Mouse (Mus musculus) mouse trophoblast stem cell (cell line): ENCODE results near the gene Magix.

ENCODE experiments used
- in situ Hi-C, 2 experiments: fragments of 300-500 bp; cut with MseI, MboI; formaldehyde crosslinking; loops; 2 replicates in 1 of 2; 3 replicates in 1 of 2; pipeline ENCODE4 v1.15.1; 2025

Gene Magix

DNA sequence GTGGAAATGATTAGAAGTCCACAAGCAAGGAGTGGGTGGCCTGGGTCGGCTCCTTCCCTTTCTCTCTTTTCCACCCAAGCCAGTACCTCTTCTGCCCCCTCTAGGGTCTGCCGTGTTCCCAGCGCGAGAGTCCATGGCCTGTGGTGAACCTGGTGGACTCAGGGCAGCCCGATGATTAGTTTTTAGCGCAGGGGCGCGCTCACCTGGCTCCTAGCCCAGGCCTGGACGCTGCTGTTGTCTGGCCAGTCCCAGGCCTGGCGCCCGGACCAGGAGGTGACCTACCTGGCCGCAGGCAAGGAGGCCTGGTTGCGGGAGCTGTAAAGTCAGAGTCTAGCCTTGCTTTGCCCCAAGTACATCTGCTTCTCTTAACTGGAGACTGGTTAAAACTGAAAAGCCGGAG, at the start of gene Magix:
TSS of gene Magix (minus strand) at position 388 of the 400 bp plus-strand sequence.
- in situ Hi-C loops, result no loop called here

DNA sequence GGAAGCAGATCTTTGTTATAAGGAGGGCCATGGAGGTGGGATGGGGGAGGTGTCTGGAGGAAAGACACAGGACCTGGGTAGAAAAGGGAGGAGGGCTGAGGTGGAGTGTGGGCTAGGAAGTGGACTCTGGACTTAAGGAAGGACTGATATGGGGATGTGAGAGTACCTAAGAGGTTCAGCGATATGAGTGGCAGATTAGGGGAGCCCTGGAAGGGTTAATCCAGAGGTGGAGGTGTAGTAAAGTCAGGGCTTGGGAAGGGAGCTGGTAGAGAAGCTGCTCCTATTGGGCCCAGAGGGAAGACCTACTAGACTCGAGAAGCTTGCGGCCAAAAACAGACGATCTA, 47.8 kb upstream of the Magix start:
- in situ Hi-C loops, result no loop called here

DNA sequence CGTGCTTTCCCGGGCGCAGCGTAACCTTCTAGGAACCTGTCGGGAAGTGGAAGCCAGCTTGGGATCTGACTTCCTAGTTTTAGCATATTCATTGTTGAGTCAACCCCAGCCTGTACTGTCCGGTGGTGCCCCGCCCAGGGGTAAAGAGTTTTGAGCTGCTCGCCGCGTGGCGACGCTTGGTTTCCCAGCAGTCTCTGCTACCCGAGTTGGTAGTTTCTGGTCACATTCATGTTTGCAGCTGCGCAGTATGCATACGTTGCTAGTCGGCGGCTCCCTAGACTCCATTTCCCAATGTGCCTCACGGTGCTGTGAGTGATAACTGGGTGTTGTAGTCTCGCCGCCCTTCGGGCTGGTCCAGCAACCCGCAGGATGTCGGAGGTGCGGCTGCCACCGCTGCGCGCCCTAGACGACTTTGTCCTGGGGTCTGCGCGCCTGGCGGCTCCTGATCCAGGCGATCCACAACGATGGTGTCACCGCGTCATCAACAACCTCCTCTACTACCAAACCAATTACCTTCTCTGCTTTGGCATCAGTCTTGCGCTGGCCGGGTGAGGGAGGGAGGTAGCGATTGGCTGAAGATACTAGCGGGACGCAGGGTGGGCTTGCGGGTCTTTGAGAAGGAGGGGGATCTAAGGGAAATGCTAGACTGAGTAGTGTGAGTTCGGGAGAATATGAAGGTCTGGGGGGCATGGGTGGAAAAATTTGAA, 47.3 kb upstream of the Magix start, which contains the start of gene Praf2:
TSS of gene Praf2 (plus strand) at position 225 of the 707 bp plus-strand sequence.
- in situ Hi-C loops, result no loop called here

DNA sequence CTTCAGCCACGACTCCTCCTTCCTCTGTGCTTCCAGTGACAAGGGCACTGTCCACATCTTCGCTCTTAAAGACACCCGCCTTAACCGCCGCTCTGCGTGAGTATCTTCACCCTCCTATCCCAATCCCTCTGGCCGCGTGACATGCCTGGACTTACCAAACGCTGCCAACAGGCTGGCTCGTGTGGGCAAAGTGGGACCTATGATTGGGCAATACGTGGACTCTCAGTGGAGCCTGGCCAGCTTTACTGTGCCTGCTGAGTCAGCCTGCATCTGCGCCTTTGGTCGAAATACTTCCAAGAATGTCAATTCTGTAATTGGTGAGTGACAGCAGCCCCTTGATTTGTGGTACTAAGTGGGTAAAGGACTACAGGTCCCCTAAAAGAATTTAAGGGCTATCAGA, 46.1 kb upstream of the Magix start:
- in situ Hi-C loops, result no loop called here

DNA sequence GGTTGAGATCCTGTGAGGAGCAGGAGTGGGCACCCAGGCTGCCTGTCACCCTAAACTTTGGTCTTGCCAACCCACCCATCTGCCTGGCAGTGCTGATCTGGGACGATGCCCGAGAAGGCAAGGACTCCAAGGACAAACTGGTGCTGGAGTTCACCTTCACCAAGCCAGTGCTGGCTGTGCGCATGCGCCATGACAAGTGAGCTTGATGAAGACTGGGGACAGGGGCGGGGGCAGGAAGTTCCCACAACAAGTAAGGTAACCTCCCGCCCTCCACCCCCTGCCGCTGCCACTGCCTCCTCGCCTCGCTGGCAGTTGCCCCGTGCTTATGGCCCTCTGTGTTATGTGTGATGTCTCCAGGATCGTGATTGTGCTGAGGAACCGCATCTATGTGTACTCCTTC, 44.8 kb upstream of the Magix start:
- in situ Hi-C loops, result no loop called here

DNA sequence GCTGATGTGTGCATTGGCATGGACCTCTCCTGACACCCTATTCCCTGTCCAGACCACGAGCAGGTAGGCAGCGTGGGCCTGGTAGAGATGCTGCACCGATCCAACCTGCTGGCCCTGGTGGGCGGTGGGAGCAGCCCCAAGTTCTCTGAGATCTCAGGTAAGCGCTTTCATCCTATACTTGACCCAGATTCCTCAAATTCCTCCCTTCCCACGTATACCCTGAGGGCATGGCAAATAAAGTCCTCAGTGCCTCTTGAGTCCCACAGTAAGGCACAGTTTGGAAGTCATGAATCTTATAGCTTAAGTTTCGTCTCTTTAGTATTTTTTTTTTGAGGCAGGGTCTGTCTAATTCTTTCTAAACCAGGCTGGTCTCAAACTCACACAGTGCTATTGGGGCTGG, 43.1 kb upstream of the Magix start:
- in situ Hi-C loops, result no loop called here

DNA sequence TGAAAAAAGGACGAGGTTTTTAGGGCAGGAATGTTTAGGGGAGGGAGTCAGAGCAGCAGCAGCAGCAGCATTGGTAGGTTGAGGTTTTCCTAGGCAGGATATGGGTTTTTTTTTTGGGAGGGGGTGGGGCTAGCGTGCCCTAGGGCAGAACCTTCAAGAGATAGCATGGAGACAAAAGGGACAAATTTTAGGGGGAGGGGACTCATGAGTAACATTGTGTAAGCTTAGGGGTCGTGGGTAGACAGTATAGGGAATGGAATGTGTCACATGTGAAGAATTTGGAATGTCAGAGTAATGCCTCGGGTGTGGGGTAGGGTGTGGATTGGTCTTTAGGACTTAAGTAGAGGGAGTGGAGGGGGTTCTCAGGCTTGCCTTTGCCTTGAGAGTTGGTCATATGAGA, 41.6 kb upstream of the Magix start:
- in situ Hi-C loops, result no loop called here

DNA sequence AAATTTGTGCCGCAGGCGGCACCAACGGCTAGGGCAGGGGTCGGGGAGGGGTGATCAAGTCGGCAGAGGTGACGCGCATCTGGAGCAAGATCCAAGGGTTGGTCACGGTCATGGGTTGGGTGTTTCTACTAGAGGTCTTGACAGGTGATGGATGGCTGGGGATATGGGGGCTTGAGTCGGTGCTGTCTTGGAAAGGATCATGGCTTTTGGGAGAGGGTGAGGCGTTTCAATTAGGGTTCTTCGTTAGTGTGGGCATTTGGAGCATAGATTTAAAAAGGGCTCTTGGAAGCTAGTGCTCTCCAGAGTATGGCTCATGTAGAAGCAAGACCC, 41.2 kb upstream of the Magix start:
- in situ Hi-C loops, result no loop called here

DNA sequence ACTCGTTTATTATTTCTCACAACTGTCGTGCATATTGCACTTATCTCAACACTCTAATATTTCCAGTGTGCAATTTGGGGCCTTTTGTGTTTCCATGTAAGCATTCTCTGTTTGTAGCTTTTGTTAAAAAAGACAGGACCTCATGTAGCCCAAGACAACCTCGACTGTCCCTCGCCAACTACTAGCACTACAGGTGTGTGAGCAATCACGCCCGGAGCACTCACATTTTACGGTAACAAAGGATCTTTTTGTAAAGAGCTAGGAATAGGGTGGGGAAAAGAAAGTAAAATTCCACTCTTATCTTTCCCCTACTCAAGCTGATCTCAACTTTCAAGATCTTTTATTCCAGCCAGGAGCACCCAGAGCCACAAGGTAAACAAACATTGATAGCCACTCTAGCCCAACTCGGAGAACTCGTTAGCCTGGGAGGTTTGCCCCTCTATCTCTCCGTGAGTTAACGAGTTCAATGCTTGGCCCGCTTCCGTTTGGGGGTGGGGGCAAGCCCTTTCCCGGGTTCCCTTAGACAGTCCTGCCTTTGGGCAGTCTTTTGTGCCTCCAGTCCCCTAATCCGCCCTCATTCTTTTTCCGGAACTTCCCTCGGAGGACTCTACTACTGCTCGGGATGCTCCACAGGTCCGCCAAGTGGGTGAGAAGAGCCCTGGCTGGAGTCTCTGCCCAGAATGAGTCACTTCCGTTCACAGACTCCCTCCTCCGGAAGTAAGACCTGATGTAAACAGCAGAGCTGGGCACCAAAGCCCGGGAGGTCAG, 40.6 kb upstream of the Magix start, which contains the start of gene Gm45208:
TSS of gene Gm45208 (plus strand) at position 732 of the 768 bp plus-strand sequence.
- in situ Hi-C loops, result no loop called here

DNA sequence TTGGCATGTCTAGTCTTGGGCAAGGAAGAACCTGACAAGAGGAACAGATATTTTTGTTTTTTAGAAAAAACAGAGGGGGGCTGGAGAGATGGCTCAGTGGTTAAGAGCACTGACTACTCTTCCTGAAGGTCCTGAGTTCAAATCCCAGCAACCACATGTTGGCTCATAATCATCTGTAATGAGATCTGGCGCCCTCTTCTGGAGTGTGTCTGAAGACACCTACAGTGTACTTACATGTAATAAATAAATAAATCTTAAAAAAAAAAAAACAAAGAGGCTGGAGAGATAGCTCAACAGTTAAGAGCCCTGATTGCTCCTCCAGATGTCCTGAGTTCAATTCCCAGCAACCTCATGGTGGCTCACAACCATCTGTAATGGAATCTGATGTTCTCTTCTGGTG, 35.0 kb upstream of the Magix start:
- in situ Hi-C loops, result loop anchor here in 1 of 2 experiments (10.0 kb wide), 1 partner anchor 61 kb away; the partner anchor contains the start of gene Prickle3

DNA sequence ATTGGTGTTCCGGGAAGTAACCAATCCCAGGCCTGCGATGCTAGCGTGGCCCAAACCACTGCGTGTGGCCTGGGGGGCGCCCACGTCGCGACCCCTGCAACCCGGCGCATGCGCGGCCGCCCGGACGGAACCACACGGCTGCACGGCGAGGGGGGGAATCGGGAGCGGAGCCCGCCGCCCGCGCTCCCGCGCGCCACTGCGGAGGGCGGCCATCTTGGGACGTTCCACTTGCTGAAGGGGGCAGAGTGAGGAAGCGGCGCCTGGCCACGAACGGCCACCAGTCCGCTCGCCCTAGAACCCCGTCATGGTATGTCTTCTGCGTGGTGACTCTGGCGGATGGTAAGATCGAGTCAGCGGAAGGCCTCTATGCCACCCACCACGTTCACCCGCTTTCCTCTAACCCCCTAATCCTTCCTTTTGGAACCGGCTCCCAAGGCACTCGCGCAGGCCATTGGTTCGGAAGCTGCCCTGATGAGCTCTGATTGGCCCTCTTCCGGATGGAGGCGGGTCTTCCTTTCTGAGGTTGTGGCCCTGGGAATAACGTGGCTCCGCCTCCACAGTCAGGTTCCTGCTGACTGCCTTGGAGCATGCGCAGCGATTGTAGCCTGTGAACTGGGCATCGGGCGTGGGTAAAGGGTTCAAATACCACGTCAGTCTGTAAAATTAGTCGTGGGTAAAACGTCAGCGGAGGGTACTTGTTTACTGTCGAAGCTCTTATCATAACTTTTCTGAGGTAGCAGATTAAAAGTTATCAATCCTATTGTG, 33.3 kb upstream of the Magix start, which contains the start of gene Wdr45:
TSS of gene Wdr45 (plus strand) at position 199 of the 765 bp plus-strand sequence.
- in situ Hi-C loops, result loop anchor here in 1 of 2 experiments (10.0 kb wide), 1 partner anchor 60 kb away; the partner anchor contains the start of gene Prickle3

DNA sequence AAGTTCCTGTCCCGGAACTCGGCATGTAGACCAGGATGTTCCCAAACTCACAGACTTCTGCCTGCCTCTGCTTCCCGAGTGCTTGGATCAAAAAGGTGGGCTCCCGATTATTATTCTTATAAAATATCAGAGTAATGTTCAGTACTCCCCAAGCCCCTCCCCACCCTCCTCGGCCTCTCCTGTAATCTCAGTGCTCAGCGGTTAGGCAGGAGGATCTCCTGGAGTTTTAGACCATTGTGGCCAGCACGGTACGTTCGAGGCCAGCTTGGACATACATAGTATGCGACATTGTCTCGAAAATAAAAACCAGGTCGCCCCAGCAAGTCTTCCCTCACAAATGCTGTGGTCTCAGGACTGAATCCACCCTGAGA, 32.7 kb upstream of the Magix start:
- in situ Hi-C loops, result loop anchor here in 1 of 2 experiments (10.0 kb wide), 1 partner anchor 59 kb away; the partner anchor contains the start of gene Prickle3

DNA sequence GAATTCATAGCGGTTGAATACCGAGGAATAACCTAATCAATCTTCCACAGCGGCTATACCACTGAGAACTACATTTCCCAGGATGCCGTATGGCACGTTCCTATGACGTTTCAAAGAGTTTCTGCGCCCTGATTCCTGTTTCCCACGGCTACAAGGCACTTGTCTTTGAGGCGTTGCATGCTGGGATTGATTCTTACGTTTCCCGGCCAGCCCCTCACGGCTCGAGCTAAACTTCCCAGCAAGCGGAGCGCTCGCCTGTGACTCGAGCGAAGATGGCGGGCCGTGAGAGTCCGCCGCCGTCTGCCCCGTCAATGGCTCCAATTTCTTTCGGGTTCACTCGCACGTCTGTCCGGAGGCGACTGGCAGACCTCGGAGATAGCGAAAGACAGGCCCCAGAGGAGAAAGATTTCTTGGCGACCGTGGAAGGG, 15.9 kb upstream of the Magix start, which contains the start of gene Gpkow:
TSS of gene Gpkow (plus strand) at position 178 of the 428 bp plus-strand sequence.
- in situ Hi-C loops, result no loop called here

DNA sequence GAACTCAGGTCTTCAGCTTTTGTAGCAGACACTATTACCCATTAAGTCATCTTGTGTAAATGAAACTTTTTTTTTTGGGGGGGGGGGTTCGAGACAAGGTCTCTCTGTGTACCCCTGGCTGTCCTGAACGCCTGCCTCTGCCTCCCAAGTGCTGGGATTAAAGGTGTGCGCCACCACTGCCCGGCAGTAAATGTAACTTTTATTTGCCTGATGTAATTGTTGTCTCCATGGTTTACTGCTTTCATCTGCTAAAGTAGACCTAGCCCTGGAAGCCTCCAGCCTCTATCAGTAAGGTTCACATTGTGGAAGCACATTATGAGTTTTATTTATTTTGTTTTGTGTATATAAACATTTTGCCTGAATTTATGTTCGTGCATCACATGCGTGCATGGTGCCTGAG, 15.5 kb upstream of the Magix start:
- in situ Hi-C loops, result no loop called here

DNA sequence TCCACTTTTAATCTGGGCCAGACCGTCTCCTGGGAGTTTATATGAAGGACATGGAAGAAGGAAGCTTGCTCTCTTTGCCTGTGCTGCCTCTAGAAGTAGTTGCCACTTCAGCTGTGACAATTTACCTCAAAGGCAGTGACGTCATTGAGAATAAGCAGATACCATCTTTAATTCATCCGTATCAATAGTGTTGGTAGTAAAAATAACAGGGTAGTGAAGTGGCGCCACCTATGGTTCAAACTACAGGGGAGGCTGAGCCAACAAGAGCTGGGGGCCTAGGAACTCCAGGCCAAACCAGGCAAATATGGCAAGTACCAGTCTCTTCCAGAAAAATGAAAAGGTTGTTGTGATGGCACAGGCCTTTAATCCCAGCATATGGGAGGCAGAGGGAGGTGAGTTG, 11.8 kb upstream of the Magix start:
- in situ Hi-C loops, result no loop called here

DNA sequence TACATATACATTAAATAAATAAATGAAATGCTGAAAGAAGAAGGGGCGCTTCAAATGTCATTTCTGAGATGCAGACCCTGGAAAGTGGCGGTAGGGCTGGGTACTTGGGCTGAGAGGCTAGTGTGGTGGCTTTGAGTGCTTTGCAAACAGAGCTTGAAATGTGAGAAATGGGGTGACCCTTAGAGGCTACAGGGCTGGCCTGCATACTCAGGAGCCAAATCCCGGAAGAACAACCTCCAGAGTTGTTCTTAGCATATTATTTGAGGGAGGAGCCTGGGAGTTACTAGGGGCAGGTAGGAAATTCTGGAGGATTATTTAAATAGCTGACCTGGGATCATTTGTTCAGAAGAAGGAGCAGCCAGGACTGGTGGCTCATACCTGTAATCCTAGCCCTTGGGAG, 9.4 kb upstream of the Magix start:
- in situ Hi-C loops, result no loop called here

DNA sequence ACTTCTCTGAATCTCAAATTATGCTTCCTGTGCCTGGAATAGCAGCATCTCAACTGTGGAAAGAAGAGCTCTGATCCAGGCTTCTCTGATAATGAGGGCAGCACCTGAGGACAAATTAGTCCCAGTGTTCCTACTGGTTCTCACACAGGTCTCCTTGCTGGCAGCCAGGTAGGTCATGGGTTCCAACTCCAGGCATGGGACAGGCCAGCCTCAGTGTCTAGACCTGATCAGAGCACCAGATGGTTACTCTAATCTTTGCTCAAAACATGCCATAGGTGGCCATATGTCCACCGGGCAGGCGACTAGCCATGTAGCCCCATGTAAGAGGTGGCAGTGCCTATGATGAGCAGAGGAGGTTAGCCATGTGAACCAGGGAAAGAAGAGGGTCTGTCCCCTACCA, 7.3 kb upstream of the Magix start:
- in situ Hi-C loops, result no loop called here

DNA sequence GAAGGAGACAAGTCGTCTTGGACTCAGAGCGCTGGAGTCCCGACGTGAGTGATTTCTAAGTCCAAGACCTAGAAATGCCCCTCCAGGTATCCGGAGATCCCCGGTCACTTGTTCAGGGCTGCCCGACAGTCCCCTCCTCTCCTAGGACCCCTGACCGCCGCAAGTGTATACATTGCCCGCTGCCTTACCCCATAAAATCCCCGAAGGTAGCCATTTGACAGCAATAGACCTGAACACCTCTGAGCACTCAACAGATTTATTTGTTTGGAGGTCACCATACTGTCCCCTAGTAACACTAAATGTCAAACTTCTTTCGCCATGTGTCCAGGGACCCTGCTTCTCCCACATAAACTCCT, 1.0 kb downstream of the Magix start:
- in situ Hi-C loops, result no loop called here

DNA sequence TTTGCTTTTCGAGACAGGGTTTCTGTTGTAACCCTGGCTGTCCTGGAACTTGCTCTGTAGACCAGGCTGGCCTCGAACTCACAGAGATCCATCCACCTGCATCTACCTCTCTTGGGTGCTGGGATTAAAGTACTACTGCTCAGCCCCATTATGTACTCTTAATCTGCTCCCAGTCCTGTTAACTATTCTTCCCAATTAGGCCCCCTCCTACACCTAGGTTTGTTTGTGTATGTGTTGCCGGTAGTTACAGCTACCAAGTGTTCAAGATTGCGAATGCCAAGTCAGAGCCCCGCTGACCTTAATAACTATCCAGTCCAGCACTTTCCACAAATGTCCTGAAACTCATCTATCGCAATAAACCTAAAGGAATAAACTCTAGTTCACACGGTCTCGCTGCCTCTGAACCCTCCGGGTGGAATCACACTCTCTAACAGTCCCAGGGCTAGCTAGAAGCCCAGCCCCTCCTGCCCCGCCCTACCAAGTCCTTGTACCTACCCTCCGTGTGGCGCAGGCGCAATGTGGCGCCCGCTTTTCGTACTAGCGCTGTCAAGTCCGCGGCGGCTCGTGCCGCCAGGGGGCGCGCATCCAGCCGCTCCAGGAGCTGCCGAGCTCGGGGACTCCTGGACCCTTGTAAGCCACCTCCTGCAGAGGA, 1.5 kb downstream of the Magix start:
- in situ Hi-C loops, result no loop called here

DNA sequence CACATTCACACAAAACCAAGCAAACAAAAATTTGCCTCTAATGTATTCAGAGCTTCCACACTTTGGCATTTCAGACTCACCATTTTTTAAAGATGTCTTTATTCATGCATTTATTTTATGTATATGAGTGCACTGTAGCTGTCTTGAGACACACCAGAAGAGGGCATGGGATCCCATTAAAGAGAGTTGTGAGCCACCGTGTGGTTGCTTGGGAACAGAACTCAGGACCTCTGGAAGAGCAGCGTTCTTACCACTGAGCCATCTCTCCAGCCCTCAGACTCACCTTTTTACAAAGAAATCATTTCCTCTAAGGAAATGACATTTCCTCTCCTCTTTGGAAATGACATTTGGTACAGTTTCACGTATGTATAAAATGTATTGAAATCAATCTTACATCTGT, 2.1 kb downstream of the Magix start:
- in situ Hi-C loops, result no loop called here

DNA sequence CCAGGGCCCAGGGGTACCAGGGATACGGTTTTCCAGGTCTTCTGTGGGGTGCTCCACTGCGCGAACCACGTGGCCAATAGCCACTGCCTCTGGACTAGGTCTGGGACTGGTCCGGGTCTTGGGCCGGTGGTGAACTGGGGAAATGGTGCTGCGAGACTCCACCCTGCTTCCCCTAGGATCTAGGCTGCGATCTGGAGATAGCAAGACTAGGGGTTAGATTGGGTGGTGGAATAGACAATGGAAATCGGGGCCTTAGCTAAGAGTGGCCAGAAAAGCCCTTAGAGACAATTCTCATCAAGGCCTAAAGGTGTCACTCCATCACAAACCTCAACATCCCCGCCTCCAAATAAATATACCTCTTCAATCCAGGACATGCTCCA, 6.1 kb downstream of the Magix start:
- in situ Hi-C loops, result no loop called here
